Mouse (Mus musculus): ENCODE results near the gene Kmt2e.

DNA sequence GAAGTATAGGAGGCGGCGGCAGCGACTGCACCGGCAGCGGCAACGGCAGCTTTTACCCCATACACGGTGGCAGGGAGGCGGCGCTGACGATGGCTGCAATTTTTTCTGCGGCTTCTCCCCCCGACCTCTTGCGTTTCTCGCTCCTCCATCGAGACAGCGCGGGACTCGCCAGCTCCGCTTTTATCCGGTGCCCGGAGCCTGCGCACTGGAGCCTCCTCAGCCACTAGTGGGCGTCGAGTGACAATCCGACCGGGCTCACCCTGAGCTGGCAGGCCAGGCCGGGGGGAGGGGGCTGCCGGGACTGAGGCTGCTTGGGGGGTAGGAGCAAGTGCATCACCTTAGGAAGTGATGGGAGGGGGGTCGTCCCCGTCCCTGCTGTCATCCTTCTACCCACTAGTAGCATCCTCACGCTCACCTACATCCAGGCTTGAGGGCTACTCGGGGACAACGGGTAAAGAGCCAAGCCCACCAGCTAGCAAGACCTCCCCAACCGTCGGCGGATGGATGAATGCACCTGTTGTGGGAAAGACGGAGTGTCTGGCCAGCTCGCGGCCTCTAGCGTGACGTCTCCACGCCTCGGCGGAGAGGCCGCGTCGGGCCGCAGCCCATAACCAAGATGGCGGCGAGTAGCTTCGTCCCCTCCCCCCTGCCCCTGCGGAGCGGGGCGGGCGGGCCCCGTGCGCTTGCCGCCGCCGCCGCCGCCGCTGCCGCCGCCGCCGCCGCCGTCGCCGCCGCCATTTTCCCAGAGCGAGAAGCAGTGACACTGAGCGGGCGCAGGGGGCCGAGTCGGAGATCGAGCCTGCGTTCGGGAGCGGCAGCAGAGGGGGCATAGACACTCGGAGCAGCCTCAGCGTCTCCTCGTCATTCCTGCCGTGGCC, at the start of gene Kmt2e:
- no peak for TF ChIP-seq CTCF (IDR thresholded peaks at IDR 0.05; ENCODE audit: low read depth, low read length)
- TF ChIP-seq GATA1 (IDR thresholded peaks at IDR 0.05; ENCODE audit: borderline replicate concordance, low read length): no peak
- TF ChIP-seq POLR2AphosphoS5 (IDR thresholded peaks at IDR 0.05; ENCODE audit: insufficient replicate concordance, low read depth, low read length): no peak
